Mouse (Mus musculus): ENCODE data around the gene Commd6. TPM values are rescaled to one million over a fixed set of nuclear protein-coding genes. Genes with fewer than 3 reads are reported as not detected.
"Not testable (repeated sequence)": the region's sequence is repeated elsewhere in the genome, so short reads cannot be mapped to it uniquely, and the experiment has no call there.

Gene Commd6
- polyA plus RNA-seq, 1 experiment, result 38.7 TPM

DNA sequence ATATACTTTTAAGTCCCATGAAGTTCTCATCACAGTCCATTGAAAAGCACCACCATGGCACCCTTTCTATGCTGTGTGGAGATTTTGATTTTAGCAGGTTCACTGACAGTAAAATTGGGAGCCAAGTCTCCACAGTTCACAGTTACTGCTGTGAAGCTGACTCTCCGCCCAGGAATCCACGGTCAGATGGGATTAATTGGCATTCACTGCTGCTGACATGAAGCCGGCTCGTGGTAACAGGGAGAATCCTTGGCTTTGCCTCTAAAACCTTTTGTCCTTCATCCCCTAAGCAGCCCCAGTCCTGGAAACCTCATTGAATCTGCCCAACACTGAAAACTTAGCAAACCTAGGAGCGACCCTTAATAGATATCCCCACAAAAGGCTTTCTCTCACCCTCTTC lies 49.4 kb downstream of the Commd6 start:
- no peaks in the 10 kb centered on the region for H3K79me2 ChIP-seq (ENCODE audit: control insufficient read depth, insufficient read depth)
- no peaks in the 10 kb centered on the region for H3K36me3 ChIP-seq (ENCODE audit: control insufficient read depth, insufficient read depth)
- H3K4me3 ChIP-seq (ENCODE audit: insufficient read depth, poor library complexity, severe bottlenecking), result no peak overlapping the region
- H3K27me3 ChIP-seq (ENCODE audit: control insufficient read depth, insufficient read depth, insufficient read length), result no peaks in the 10 kb centered on the region
- no peaks in the 10 kb centered on the region for H3K79me3 ChIP-seq (ENCODE audit: low read depth)
- H3ac ChIP-seq (ENCODE audit: control insufficient read depth, insufficient read length, low read depth), result no peak overlapping the region
- TF ChIP-seq MYOG (IDR thresholded peaks at IDR 0.05; ENCODE audit: control insufficient read depth, extremely low read depth, insufficient read length) (no peak), CEBPB (IDR thresholded peaks at IDR 0.05; ENCODE audit: low read depth) (no peak), MAX (IDR thresholded peaks at IDR 0.05) (no peak), CTCF (IDR thresholded peaks at IDR 0.05; ENCODE audit: control insufficient read depth, insufficient read depth, insufficient read length) (no peak), USF1 (IDR thresholded peaks at IDR 0.05; ENCODE audit: low read depth) (no peak)

DNA sequence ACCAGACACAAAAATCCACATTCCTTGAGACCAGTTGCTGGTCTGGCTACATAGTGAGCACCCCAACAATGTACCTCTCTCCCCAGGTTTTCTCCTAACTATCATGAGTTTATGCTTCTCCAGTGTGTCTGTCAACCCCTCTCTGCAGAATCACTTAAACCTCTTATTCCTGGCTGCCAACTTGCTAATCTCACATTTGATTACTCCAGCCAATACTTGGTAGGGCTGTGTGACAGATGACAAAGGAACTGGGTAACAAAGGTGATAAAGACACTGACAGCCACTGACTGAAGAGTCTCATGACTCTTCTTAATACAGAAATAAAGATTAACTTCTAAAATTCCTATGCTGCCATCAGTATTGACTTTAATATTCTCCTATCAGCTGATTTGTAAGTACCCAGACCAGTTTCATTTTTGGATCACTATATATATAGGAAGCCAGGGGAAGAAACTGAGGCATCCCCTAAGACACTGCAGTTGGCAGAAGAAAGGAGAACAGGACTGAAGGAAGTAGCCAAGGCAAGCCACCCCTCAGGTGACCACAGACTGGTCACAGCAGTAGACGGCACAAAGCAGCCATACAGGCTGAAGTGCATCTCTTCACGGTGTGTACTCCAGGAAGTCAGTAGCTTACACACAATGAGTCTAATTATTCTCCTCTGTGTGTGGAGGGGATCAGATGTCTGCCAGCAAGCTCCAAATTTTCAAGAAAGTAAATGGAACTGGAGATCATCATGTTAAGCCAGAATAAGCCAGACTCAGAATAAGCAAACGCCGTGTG lies 52.1 kb downstream of the Commd6 start:
- H3K4me3 ChIP-seq (ENCODE audit: insufficient read depth, poor library complexity, severe bottlenecking); H3K79me3 ChIP-seq (ENCODE audit: low read depth); H3K36me3 ChIP-seq (ENCODE audit: control insufficient read depth, insufficient read depth); H3K79me2 ChIP-seq (ENCODE audit: control insufficient read depth, insufficient read depth); H3ac ChIP-seq (ENCODE audit: control insufficient read depth, insufficient read length, low read depth); H3K27me3 ChIP-seq (ENCODE audit: control insufficient read depth, insufficient read depth, insufficient read length): not testable (repeated sequence)

DNA sequence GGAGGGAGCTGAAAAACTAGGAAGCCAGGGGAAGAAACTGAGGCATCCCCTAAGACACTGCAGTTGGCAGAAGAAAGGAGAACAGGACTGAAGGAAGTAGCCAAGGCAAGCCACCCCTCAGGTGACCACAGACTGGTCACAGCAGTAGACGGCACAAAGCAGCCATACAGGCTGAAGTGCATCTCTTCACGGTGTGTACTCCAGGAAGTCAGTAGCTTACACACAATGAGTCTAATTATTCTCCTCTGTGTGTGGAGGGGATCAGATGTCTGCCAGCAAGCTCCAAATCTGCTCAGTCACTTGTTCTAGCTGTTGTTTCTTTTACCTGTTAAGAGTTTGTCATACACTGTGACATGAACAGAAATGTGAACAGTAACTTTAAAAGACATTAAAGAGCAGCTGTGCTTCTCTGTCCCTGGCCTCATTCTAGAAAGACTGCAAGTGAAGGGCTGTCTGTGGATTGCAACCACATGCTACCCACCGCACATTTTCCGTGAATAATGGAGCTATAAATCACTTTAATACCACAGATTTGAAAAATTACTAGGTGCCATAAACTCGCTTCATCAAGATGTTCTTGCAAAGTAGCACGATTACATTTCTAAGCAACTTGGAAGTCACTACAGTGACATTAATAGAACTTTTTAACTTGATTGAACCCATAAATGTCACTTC lies 53.0 kb downstream of the Commd6 start:
- not testable (repeated sequence) for H3K4me3 ChIP-seq (ENCODE audit: insufficient read depth, poor library complexity, severe bottlenecking); H3K79me2 ChIP-seq (ENCODE audit: control insufficient read depth, insufficient read depth); H3K36me3 ChIP-seq (ENCODE audit: control insufficient read depth, insufficient read depth); H3K27me3 ChIP-seq (ENCODE audit: control insufficient read depth, insufficient read depth, insufficient read length); H3ac ChIP-seq (ENCODE audit: control insufficient read depth, insufficient read length, low read depth); H3K79me3 ChIP-seq (ENCODE audit: low read depth)

DNA sequence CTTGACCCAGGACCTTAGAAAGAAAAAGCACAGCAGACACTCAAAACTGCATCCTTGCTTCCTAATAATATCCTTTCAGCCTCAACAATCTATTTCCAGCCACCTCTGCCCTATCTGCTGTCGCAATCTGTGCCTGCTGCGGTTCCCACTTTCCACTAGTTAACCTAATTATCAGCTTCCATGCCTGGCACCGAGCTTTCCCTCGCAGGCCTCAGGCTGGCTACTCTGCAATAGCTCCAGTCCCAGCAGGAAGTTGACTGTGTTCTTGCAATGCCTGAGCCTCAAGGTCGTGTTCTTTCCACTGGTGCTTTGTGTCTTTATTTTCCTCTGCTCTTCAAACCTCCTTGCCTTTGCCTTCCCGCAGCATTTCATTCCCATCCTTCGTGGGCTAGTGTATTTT lies 54.4 kb downstream of the Commd6 start:
- Histone ChIP-seq H3ac (ENCODE audit: control insufficient read depth, insufficient read length, low read depth) (no peak overlapping the region), H3K27me3 (ENCODE audit: control insufficient read depth, insufficient read depth, insufficient read length) (no peaks in the 10 kb centered on the region), H3K79me3 (ENCODE audit: low read depth) (no peaks in the 10 kb centered on the region), H3K79me2 (ENCODE audit: control insufficient read depth, insufficient read depth) (no peaks in the 10 kb centered on the region), H3K36me3 (ENCODE audit: control insufficient read depth, insufficient read depth) (no peaks in the 10 kb centered on the region), H3K4me3 (ENCODE audit: insufficient read depth, poor library complexity, severe bottlenecking) (no peak overlapping the region)
- TF ChIP-seq USF1 (IDR thresholded peaks at IDR 0.05; ENCODE audit: low read depth), result no peak
- TF ChIP-seq FOSL1 (IDR thresholded peaks at IDR 0.05; ENCODE audit: insufficient read depth, low read length, poor library complexity, severe bottlenecking), result no peak
- TF ChIP-seq MAX (IDR thresholded peaks at IDR 0.05), result no peak
- no peak for TF ChIP-seq MYOG (IDR thresholded peaks at IDR 0.05; ENCODE audit: control insufficient read depth, extremely low read depth, insufficient read length)
- no peak for TF ChIP-seq MYOD1 (IDR thresholded peaks at IDR 0.05; ENCODE audit: control insufficient read depth, insufficient read length, low read depth)
- no peak for TF ChIP-seq CEBPB (IDR thresholded peaks at IDR 0.05; ENCODE audit: low read depth)
- TF ChIP-seq CTCF (IDR thresholded peaks at IDR 0.05; ENCODE audit: control insufficient read depth, insufficient read depth, insufficient read length), result no peak

Other genes starting within 250 kb of the Commd6 start
- gene Tbc1d4, start 31.5 kb downstream of the Commd6 start, polyA plus RNA-seq (2012; fragmentation: generic; extraction: Trizol), result 1.9 TPM
- 38.9 TPM for gene Uchl3, start 13.3 kb upstream of the Commd6 start, polyA plus RNA-seq (2012; fragmentation: generic; extraction: Trizol)
- gene Gm9922, start 89.1 kb upstream of the Commd6 start, polyA plus RNA-seq (2012; fragmentation: generic; extraction: Trizol), result 0.15 TPM
- gene Lmo7, start 89.3 kb upstream of the Commd6 start, polyA plus RNA-seq (2012; fragmentation: generic; extraction: Trizol), result 18.8 TPM

Measured in C2C12 (cell line).